ENCODE assay signal across 9 mouse cellular contexts in the genomic region with DNA sequence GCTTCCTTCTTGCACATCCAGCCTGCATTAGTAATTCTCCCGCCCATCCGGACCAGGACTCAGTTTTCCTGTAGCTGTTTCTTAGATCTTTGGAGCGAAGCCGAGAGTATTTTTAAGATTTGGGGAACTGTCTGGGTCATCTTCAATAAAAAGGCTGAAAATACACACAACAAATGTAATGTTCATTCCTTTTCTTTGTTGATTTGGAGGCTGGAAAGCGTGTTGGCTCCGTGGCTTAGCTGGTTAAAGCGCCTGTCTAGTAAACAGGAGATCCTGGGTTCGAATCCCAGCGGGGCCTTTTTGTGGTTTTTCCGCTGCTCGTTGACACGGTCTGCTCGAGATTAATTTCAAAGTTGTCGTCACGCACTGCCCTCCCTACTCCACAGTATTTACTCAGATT. TPM values are rescaled to one million over a fixed set of nuclear protein-coding genes. Genes with fewer than 3 reads are reported as not detected.
DNase-seq lines count a peak whose midpoint lies in the region; ATAC-seq and TF ChIP-seq lines count a peak whose summit lies in the region.
"Had no signal": no experiment of that assay in that cellular context is flagged by ENCODE, and none has a peak within 500 bp of the region (broad histone marks: within the 10 kb centered on the region; RNA-seq: fewer than 3 reads in every experiment).

No protein-coding gene starts in this region.

- peak; percentile 94 for DNase-seq in c-Kit-positive CD71-positive TER-119-positive erythroid progenitor cells, embryonic 14.5 days (ENCODE audit: low spot score)
- DNase-seq in heart, postnatal 14 days, result peak; percentile 78 to 84
- peak; percentile 88 to 97 for DNase-seq in layer of hippocampus, adult 18-20 months (ENCODE audit: low spot score in 2 of 2)
- peak; percentile 88 for DNase-seq in liver, postnatal 0 days
- DNase-seq in testis, postnatal 10 days (ENCODE audit: low spot score), result peak; percentile 85

- H3K9me3 ChIP-seq in ES-Bruce4 (replicated peaks; ENCODE audit: control insufficient read depth, insufficient read depth, low read length, poor library complexity, severe bottlenecking), result no peaks in the 10 kb centered on the region
- H3K9me3 ChIP-seq in forebrain, embryonic 13.5 days (replicated peaks), result no peaks in the 10 kb centered on the region
- H3K9me3 ChIP-seq in liver, postnatal 0 days (ENCODE audit: low read length), result no peaks in the 10 kb centered on the region
- no peaks in the 10 kb centered on the region for H3K9me3 ChIP-seq in neural tube, embryonic 13.5 days

- H3K36me3 ChIP-seq in ES-Bruce4 (ENCODE audit: control insufficient read depth, insufficient read depth, low read length, poor library complexity, severe bottlenecking), result no peaks in the 10 kb centered on the region
- H3K36me3 ChIP-seq in forebrain, embryonic 13.5 days (ENCODE audit: poor library complexity, severe bottlenecking), result no peaks in the 10 kb centered on the region
- H3K36me3 ChIP-seq in liver, postnatal 0 days (replicated peaks; ENCODE audit: insufficient read depth, low read length), result no peaks in the 10 kb centered on the region
- H3K36me3 ChIP-seq in neural tube, embryonic 13.5 days, result no peaks in the 10 kb centered on the region

- H3K4me3 ChIP-seq in ES-Bruce4 (ENCODE audit: low read depth, low read length), result peak overlapping the region; percentile 92
- peak overlapping the region; percentile 50 for H3K4me3 ChIP-seq in forebrain, embryonic 13.5 days
- H3K4me3 ChIP-seq in liver, postnatal 0 days (ENCODE audit: low read depth, low read length), result peak overlapping the region; percentile 59
- H3K4me3 ChIP-seq in neural tube, embryonic 13.5 days, result peak overlapping the region; percentile 52

- no peak for TF ChIP-seq CTCF in ES-Bruce4 (IDR thresholded peaks at IDR 0.05; ENCODE audit: low read depth, low read length)
- no peak for TF ChIP-seq CTCF in liver, postnatal 0 days (IDR thresholded peaks at IDR 0.05; ENCODE audit: low read depth)

- peak overlapping the region; percentile 69 for H3K4me2 ChIP-seq in forebrain, embryonic 13.5 days
- peak overlapping the region; percentile 75 for H3K4me2 ChIP-seq in liver, postnatal 0 days (ENCODE audit: low read depth, low read length)
- H3K4me2 ChIP-seq in neural tube, embryonic 13.5 days, result peak overlapping the region; percentile 58

- no peaks in the 10 kb centered on the region for H3K27me3 ChIP-seq in ES-Bruce4 (ENCODE audit: control insufficient read depth, insufficient read depth, low read length, poor library complexity, severe bottlenecking)
- H3K27me3 ChIP-seq in forebrain, embryonic 13.5 days, result no peaks in the 10 kb centered on the region
- no peaks in the 10 kb centered on the region for H3K27me3 ChIP-seq in liver, postnatal 0 days (ENCODE audit: insufficient read depth, low read length)
- H3K27me3 ChIP-seq in neural tube, embryonic 13.5 days, result no peaks in the 10 kb centered on the region

- TF ChIP-seq POLR2A in ES-Bruce4 (IDR thresholded peaks at IDR 0.05; ENCODE audit: insufficient read depth, low read length), result no peak

- H3K27ac ChIP-seq in ES-Bruce4 (ENCODE audit: insufficient read depth, low read length), result no peak overlapping the region
- H3K27ac ChIP-seq in forebrain, embryonic 13.5 days, result peak overlapping the region; percentile 5; the same call in 1 of the 2 replicates
- H3K27ac ChIP-seq in liver, postnatal 0 days (ENCODE audit: low read depth), result peak overlapping the region; percentile 75; the same call in 1 of the 2 replicates
- H3K27ac ChIP-seq in neural tube, embryonic 13.5 days (replicated peaks), result peak overlapping the region; percentile 72

- peak; percentile 46 for ATAC-seq in forebrain, embryonic 13.5 days
- no peak for ATAC-seq in liver, postnatal 0 days
- no peak for ATAC-seq in neural tube, embryonic 13.5 days (ENCODE audit: low read depth)

- peak overlapping the region; percentile 95 for H3K9ac ChIP-seq in ES-Bruce4 (ENCODE audit: low read depth, poor library complexity, severe bottlenecking)
- H3K9ac ChIP-seq in forebrain, embryonic 13.5 days, result peak overlapping the region; percentile 59
- peak overlapping the region; percentile 52 for H3K9ac ChIP-seq in liver, postnatal 0 days (replicated peaks)
- peak overlapping the region; percentile 67 for H3K9ac ChIP-seq in neural tube, embryonic 13.5 days

- under 1% methylated on average over 15 of the region's 15 CpGs for WGBS in forebrain, embryonic 13.5 days
- 1% methylated on average over 15 of the region's 15 CpGs for WGBS in liver, postnatal 0 days (ENCODE audit: insufficient replicate concordance)
- under 1% methylated on average over 15 of the region's 15 CpGs for WGBS in neural tube, embryonic 13.5 days

- TF ChIP-seq EP300 in ES-Bruce4 (IDR thresholded peaks at IDR 0.05; ENCODE audit: insufficient read depth, low read depth, low read length), result no peak
- TF ChIP-seq EP300 in liver, postnatal 0 days (IDR thresholded peaks at IDR 0.05; ENCODE audit: low read depth), result no peak

- H3K4me1 ChIP-seq in ES-Bruce4 (ENCODE audit: control insufficient read depth, insufficient read depth, low read length), result peaks cover 1% of the 10 kb centered on the region
- H3K4me1 ChIP-seq in forebrain, embryonic 13.5 days, result 0 out of 2 replicates have a peak, but pooled peaks cover 6% of the 10 kb centered on the region
- no peaks in the 10 kb centered on the region; the same call in 1 of the 2 replicates for H3K4me1 ChIP-seq in liver, postnatal 0 days (ENCODE audit: insufficient read depth)
- H3K4me1 ChIP-seq in neural tube, embryonic 13.5 days (replicated peaks), result peaks cover 9% of the 10 kb centered on the region

- intact Hi-C loops in heart, postnatal 14 days (cut with DNase I), result loop anchor here (5.0 kb wide), 1 partner anchor 1428 kb away; no protein-coding TSS in a partner anchor

RNA-seq across cellular contexts. Expression of a gene that starts 15.3 kb away (rescaled TPM):
- 0.40 and 0.46 TPM in 2 replicates for polyA plus RNA-seq in ES-Bruce4 (2011; ENCODE audit: insufficient read depth, insufficient read length, low read depth, missing spikeins)
- not detected in 2 replicates for polyA plus RNA-seq in forebrain, embryonic 13.5 days (2015; fragmentation: Nextera tagmentation; extraction: Ambion mirVana)
- not detected for total RNA-seq in heart, postnatal 14 days (2021)
- not detected for total RNA-seq in layer of hippocampus, adult 18-20 months (2021)
- polyA plus RNA-seq in liver, postnatal 0 days (2015; fragmentation: Nextera tagmentation; extraction: Ambion mirVana), result 0.92 and 0.96 TPM in 2 replicates
- 0.07 TPM in 1 of 2 replicates, not detected in the other for polyA plus RNA-seq in neural tube, embryonic 13.5 days (2015; fragmentation: Nextera tagmentation; extraction: Ambion mirVana)
- total RNA-seq: gastrocnemius, postnatal 4 days had no signal

RNA-seq across cellular contexts. Expression of a gene that starts 26.7 kb away (rescaled TPM):
- 10.0 and 10.3 TPM in 2 replicates for polyA plus RNA-seq in ES-Bruce4 (2011; ENCODE audit: insufficient read depth, insufficient read length, low read depth, missing spikeins)
- polyA plus RNA-seq in forebrain, embryonic 13.5 days (2015; fragmentation: Nextera tagmentation; extraction: Ambion mirVana), result 12.4 and 13.4 TPM in 2 replicates
- 1 to 10 TPM; 4.5 to 5.0 TPM for total RNA-seq in heart, postnatal 14 days (2021)
- 1 to 10 TPM; 8.8 to 9.5 TPM for total RNA-seq in layer of hippocampus, adult 18-20 months (2021)
- 4.3 and 4.8 TPM in 2 replicates for polyA plus RNA-seq in liver, postnatal 0 days (2015; fragmentation: Nextera tagmentation; extraction: Ambion mirVana)
- 9.5 and 10.3 TPM in 2 replicates for polyA plus RNA-seq in neural tube, embryonic 13.5 days (2015; fragmentation: Nextera tagmentation; extraction: Ambion mirVana)

RNA-seq across cellular contexts. Expression of a gene that starts 38.3 kb away (rescaled TPM):
- polyA plus RNA-seq in ES-Bruce4 (2011; ENCODE audit: insufficient read depth, insufficient read length, low read depth, missing spikeins), result 0.91 and 1.9 TPM in 2 replicates
- 0.08 and 0.21 TPM in 2 replicates for polyA plus RNA-seq in forebrain, embryonic 13.5 days (2015; fragmentation: Nextera tagmentation; extraction: Ambion mirVana)
- total RNA-seq in heart, postnatal 14 days (2021), result not detected
- total RNA-seq in layer of hippocampus, adult 18-20 months (2021), result 1 to 10 TPM in 1 of 2 experiments, under 1 TPM in 1; 0.91 to 1.4 TPM
- polyA plus RNA-seq in liver, postnatal 0 days (2015; fragmentation: Nextera tagmentation; extraction: Ambion mirVana), result not detected in 2 replicates
- polyA plus RNA-seq in neural tube, embryonic 13.5 days (2015; fragmentation: Nextera tagmentation; extraction: Ambion mirVana), result 0.12 and 0.21 TPM in 2 replicates
